Comparison of ENCODE assay signal across 13 mouse cellular contexts in the genomic region with DNA sequence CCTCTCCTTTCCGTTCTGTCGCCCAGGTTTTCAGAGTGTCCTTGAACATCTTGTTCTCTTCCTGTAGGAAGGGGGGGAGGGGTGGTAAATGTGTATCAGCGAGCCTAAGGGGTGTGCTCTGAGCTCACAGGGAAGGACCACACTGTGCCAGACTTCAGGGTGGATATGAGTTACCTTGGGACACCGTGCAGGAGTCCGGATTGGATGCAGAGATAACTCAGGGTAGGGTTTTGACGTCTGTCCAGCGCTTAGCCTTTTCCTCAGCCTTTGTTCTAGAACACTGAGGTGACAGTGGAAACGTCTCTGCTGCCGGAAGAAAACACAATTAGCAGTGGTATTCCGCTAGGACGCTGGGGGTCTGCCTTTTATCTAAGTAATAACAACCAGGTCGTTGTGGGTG.
DNase-seq lines count a peak whose midpoint lies in the region; ATAC-seq and TF ChIP-seq lines count a peak whose summit lies in the region.
"Had no signal": no experiment of that assay in that cellular context is flagged by ENCODE, and none has a peak within 500 bp of the region (broad histone marks: within the 10 kb centered on the region; RNA-seq: fewer than 3 reads in every experiment).

No protein-coding gene starts in this region.

- H3K4me3 ChIP-seq in heart, embryonic 10.5 days: no peak overlapping the region
- no peak overlapping the region for H3K4me3 ChIP-seq in lung, embryonic 14.5 days (ENCODE audit: low read depth, low read length)
- no peak overlapping the region for H3K4me3 ChIP-seq in lung, adult 2 months (replicated peaks; ENCODE audit: extremely low read depth, low read depth, low read length)
- H3K4me3 ChIP-seq: forebrain, embryonic 15.5 days had no signal

- no peak for TF ChIP-seq CTCF in lung, embryonic 14.5 days (IDR thresholded peaks at IDR 0.05; ENCODE audit: low read depth)
- TF ChIP-seq CTCF in lung, adult 2 months (IDR thresholded peaks at IDR 0.05; ENCODE audit: insufficient read depth, low read length): no peak

- peak overlapping the region; percentile 64 for H3K27ac ChIP-seq in heart, embryonic 10.5 days
- H3K27ac ChIP-seq in lung, embryonic 14.5 days (ENCODE audit: low read depth): no peak overlapping the region
- H3K27ac ChIP-seq: forebrain, embryonic 15.5 days had no signal

- no peak overlapping the region for H3K4me2 ChIP-seq in lung, embryonic 14.5 days
- H3K4me2 ChIP-seq: forebrain, embryonic 15.5 days had no signal

- TF ChIP-seq POLR2A in lung, adult 2 months (IDR thresholded peaks at IDR 0.05; ENCODE audit: borderline replicate concordance, extremely low read depth, low read depth, low read length): no peak

- no peak overlapping the region for H3K9ac ChIP-seq in lung, embryonic 14.5 days
- H3K9ac ChIP-seq: forebrain, embryonic 15.5 days had no signal

- no peak for DNase-seq in heart, embryonic 10.5 days (ENCODE audit: low spot score)
- no peak for DNase-seq in heart, postnatal 10 days
- peak; percentile 66 for DNase-seq in lung, embryonic 14.5 days
- DNase-seq in lung, adult 2 months: no peak
- peak; percentile 45 for DNase-seq in heart, postnatal 25 days (ENCODE audit: low spot score)
- DNase-seq in testis, postnatal 10 days (ENCODE audit: low spot score): no peak
- DNase-seq in cerebellum, adult 18-20 months: no peak
- DNase-seq: adrenal gland, postnatal 25 days; cerebellum, adult 11 months; gastrocnemius, postnatal 10 days; liver had no signal

- intact Hi-C loops in heart, postnatal 10 days (cut with DNase I): no loop called here
- intact Hi-C loops in heart, postnatal 25 days (cut with DNase I): loop anchor here (2.0 kb wide), 1 partner anchor 52 kb away; no protein-coding TSS in a partner anchor

- H3K4me1 ChIP-seq in heart, embryonic 10.5 days: peaks cover 63% of the 10 kb centered on the region
- H3K4me1 ChIP-seq in lung, embryonic 14.5 days (ENCODE audit: insufficient read depth): peaks cover 6% of the 10 kb centered on the region; the same call in 1 of the 2 replicates
- peaks cover 53% of the 10 kb centered on the region for H3K4me1 ChIP-seq in lung, adult 2 months (ENCODE audit: control insufficient read depth, insufficient read depth, low read length)

- WGBS in heart, embryonic 10.5 days: 50% methylated on average over 12 of the region's 12 CpGs
- 35% methylated on average over 12 of the region's 12 CpGs for WGBS in lung, embryonic 14.5 days
- WGBS in lung, adult 2 months: 32% methylated on average over 12 of the region's 12 CpGs

- no peaks in the 10 kb centered on the region for H3K27me3 ChIP-seq in heart, embryonic 10.5 days (ENCODE audit: insufficient read depth, poor library complexity, severe bottlenecking)
- no peaks in the 10 kb centered on the region for H3K27me3 ChIP-seq in lung, embryonic 14.5 days (ENCODE audit: insufficient read depth, low read length)
- H3K27me3 ChIP-seq: forebrain, embryonic 15.5 days had no signal

- no peaks in the 10 kb centered on the region for H3K9me3 ChIP-seq in heart, embryonic 10.5 days
- H3K9me3 ChIP-seq in lung, embryonic 14.5 days (ENCODE audit: low read depth, low read length): no peaks in the 10 kb centered on the region
- H3K9me3 ChIP-seq: forebrain, embryonic 15.5 days had no signal

- no peaks in the 10 kb centered on the region for H3K36me3 ChIP-seq in heart, embryonic 10.5 days
- no peaks in the 10 kb centered on the region for H3K36me3 ChIP-seq in lung, embryonic 14.5 days (ENCODE audit: insufficient read depth)
- H3K36me3 ChIP-seq: forebrain, embryonic 15.5 days had no signal

- ATAC-seq in lung, embryonic 14.5 days (ENCODE audit: insufficient read depth): no peak
- ATAC-seq: forebrain, embryonic 15.5 days; inflammation-experienced regulatory T-cells, adult 6 months had no signal

Comparison
In these comparisons a context has a peak if more than half of its experiments do, and no peak if none do; other contexts are left out.
1. DNase-seq: peak in lung, embryonic 14.5 days (single experiment) and heart, postnatal 25 days (single experiment); none in heart, embryonic 10.5 days (single experiment), heart, postnatal 10 days (0 of 2), lung, adult 2 months (single experiment), testis, postnatal 10 days (single experiment) and cerebellum, adult 18-20 months (0 of 2).